Mouse (Mus musculus) lung, postnatal 0 days (tissue): ENCODE measurements around the gene Pcsk6.

Experiments used
- CTCF ChIP-seq: IDR thresholded peaks from 2 replicates; pipeline ENCODE4 v1.5.1; 2016; ENCODE audit warnings: antibody characterized with exemption, mild to moderate bottlenecking
- EP300 ChIP-seq: IDR thresholded peaks from 2 replicates; pipeline ENCODE4 v1.6.1; 2016; ENCODE audit warnings: antibody characterized with exemption, mild to moderate bottlenecking, control low read depth

DNA sequence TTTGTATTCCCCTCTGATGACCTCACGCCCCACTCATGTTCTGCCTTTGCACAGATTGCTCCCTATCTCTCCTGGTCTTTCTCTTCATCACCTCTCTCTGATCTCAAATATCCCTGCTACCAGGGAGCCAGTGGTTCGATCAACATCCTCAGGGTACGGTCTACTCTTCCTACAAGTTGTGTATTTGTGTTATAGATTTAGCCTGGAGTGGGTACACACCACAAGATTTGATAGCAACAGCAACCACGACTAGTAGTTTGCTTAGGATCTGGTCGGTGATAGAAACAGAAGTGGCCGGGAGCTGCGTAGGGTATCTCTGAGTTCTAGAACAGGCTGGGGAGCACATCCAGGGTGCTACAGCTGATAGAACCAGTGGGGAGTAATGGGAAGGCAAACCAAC, 54.3 kb downstream of the Pcsk6 start:
- TF ChIP-seq CTCF (no peak), EP300 (no peak)
